Mouse (Mus musculus) embryo, embryonic 10 days (tissue): ENCODE measurements around the gene Ttc7.

Source experiments
- DNase-seq: peaks from one replicate; pipeline ENCODE4 v3.0.0-alpha.2; 2015; ENCODE audit warnings: low spot score

Gene Ttc7

DNA sequence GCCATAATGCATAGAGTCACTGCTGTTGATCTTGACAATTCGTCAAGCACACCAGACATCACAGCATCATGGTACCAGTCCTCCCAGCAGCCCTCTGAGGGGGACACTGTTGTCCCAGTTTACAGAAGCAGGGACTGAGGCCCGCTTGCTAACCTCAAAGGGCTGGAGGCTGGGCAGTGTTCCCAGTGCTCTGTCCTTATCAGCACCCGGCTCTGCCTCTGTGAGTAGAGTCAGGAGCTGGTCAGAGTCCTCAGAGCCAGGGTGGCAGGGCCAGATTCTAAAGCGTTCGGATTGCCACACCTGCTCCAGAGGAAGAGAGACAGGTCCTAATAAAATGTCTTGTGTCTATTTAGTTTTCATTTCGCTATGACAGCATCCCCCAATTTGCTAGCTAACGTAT lies 55.0 kb downstream of the Ttc7 start:
- DNase-seq: no peak

DNA sequence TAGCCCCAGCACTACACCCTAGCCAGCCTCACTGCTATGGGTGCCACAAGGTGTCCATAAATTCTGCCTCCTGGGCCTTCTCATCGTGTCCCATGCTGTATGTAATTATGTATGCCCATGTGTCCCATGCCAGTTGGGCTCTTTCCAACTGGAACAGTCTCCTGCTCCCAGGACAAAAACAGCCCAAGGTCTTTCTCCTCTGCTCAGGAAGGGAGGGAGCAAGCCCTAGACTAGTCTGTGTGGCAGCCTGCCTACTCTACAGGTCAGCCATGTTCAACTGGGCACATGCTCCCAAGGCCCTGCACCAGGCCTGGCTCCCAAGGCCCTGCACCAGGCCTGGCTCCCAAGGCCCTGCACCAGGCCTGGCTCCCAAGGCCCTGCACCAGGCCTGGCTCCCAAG lies 56.4 kb downstream of the Ttc7 start:
- DNase-seq: no peak

- DNase-seq: no peak
Measured at GRCm38 (mm10) chr17:87343060-87343703, 60.5 kb downstream of the Ttc7 start.

DNA sequence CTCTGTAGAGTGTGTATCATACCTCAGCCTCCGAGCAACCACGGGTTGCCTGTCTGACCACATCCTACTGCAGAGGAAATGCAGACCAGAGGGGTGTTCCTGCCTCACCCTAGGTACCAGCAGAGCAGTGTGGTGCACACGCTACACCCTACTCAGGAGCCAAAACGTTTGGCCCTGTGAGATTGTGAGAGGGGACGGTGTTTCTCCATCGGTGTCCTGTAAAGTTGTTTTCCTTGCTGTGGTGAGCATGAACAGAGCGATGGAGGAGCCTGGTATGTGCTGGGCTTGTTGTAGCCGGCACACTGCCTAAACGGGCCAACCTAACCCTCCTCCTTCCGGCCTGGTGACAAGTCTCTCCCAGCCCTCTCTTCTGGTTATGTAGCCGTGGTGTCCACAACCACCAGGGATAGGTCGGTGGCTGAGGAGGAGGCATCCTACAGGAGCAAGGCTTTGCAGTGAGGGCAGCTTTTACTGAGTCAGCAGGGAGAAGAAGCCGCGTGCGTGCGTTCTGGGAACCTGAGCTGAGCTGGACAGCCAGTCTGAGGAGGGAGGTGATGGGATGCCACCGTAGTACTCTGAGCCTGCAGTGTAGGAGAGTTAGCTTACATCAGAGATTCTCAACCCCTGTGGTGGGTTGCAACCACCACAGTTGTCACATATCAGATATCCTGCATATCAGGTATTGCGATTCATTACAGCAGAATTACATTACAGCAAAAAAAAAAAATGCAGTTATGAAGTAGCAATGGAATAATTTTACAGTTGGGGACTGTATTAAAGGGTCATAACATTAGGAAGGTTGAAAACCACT lies 62.0 kb downstream of the Ttc7 start:
- no peak for DNase-seq

- no peak for DNase-seq
Measured at GRCm38 (mm10) chr17:87345252-87345593, 62.5 kb downstream of the Ttc7 start.

DNA sequence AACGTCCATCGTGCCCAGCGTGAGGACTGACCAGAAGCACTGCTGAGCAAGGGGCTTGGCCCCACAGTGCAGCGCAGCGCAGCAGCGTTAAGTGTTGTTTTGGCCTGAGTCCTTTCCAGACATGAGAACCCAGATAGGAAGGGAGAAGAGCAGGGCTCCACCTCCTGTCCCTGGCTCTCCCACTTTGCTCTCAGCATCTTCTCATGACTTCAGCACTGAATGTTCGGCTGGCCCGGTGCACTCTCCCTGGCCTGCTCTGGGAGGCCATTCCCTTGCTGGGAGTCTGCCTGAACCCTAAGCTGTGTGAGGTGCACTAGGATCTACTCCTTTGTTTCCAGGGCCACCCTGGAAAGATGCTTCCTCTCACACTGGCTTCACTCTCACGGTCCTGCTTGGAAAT lies 65.7 kb downstream of the Ttc7 start:
- DNase-seq: no peak

- DNase-seq: no peak
Measured at GRCm38 (mm10) chr17:87349069-87349468, 66.4 kb downstream of the Ttc7 start.

DNA sequence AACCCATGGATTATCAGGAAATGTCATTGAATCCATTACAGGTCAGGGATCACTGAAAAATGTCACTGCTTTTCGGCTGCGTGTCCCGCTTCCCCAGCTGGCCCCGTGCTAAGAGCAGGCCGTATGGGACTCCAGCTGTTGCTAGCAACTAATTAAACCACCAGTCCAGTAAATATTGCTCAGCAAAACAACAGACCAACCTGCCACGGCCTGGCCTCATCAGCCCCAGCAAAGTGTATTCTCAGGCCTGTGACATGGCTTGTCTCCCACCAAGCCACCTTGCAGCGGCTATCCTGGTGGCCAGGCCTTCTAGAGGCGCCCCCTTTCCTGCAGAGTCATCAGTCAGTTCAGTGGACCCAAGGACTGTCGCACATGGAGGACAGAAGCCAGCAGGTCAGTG lies 66.9 kb downstream of the Ttc7 start:
- no peak for DNase-seq

- DNase-seq: peak; percentile 71
Measured at GRCm38 (mm10) chr17:87350471-87351240, 68.0 kb downstream of the Ttc7 start.

GRCm38 (mm10) chr17:87351241-87352105 lies 68.8 kb downstream of the Ttc7 start:
- DNase-seq: no peak

- no peak for DNase-seq
Measured at GRCm38 (mm10) chr17:87352106-87352897, 69.6 kb downstream of the Ttc7 start.

GRCm38 (mm10) chr17:87352898-87353225 lies 70.2 kb downstream of the Ttc7 start:
- peak; percentile 83 for DNase-seq

- no peak for DNase-seq
Measured at GRCm38 (mm10) chr17:87353745-87354320, 71.1 kb downstream of the Ttc7 start.

DNA sequence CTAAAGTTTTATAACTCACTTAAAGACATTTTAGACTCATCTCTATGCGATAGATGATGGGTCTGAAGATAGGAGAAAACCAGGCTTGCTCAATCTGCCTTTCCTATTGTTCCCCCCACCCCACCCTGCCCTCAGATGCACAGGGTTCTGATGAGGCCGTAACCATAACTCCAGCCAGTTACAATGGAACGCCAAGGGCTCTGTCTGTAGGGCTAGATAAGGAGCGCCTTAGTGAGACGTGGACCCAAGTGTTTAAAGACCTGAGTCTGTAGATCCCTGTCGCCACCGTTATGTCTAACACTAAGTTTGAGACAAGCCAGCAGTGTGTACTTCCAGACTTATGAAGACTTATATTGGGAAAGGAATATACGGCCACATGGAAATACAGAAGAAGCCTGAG lies 72.8 kb downstream of the Ttc7 start:
- no peak for DNase-seq

GRCm38 (mm10) chr17:87356261-87356660 lies 73.6 kb downstream of the Ttc7 start:
- DNase-seq: no peak

GRCm38 (mm10) chr17:87357506-87357905 lies 74.8 kb downstream of the Ttc7 start:
- DNase-seq: no peak

DNA sequence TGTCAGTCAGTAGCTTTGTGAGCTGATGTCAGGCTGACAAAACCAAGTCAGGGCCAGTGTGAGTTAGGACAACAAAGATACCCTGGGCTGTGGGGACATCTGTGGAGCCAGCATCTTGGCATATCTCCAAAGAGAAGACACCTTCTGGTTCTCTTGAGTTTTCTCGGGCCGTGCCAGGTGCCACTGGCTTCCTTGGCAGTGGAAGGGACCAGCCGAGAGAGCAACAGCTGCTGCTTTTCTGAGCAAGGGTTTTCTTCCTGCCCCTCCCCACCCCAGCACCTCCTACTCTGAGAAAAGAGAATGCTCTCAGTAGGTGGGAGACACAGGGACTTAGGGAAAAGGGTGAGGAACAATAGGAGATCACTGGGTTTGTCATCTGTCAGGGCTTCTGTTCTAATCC lies 78.4 kb downstream of the Ttc7 start:
- no peak for DNase-seq

DNA sequence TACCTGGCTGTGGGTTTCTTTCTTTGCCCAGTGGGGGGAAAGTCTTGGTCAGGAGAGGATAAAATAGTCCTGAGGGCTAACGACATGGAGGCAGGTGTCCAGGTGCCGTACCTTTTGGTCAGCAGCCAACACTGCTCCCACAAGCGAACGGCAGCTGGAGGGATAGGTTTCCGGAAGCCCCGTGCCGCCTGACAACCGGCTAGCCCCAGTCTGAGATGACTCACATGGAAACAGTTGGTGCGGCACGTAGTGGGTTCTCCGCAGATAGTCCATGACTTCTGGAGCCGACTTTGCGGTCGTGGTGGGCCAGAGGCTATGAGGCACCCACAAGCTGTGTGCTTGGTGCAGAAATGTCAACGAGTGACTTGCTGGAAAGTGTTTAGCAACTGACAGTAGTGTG lies 81.4 kb downstream of the Ttc7 start:
- DNase-seq: no peak

GRCm38 (mm10) chr17:87365268-87365667 lies 82.6 kb downstream of the Ttc7 start:
- DNase-seq: no peak

DNA sequence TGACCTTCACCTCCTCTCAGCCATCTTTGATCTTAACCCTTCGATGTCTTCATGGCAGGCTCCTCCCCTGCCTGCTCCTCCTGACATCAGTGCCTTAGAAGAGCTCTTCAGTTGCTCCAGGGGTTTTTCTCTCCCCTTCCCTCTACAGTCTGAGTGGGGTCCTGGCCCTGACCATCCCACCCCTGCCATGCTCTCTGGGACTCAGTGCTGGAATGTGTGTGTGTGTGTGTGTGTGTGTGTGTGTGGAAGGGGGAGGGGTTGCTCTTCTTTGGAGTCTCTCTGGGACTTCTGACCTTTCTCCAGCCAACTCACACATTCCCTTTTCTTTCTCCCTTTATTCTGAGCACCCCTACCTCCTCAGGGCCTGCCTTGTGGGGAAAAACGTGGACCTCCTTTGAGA lies 83.8 kb downstream of the Ttc7 start:
- no peak for DNase-seq

DNA sequence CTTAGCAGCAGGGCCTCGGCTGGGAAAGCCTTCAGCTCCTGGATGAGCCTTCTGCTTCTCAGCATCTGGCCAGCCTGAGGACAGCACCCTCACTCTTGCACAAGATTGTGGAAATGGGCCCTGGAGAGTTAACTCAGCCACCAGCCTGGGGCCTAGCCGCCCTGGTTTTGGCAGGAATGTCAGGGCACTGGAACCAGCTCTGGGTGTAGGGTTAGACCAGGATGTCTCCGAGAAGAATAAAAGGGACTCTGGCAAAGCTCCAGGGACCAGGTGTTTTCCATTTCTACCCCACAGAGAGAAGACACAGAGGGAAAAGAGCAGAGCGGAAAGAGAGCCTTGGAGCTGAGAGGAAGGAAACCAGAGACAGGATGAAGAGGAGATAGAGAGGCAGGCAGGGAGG lies 84.5 kb downstream of the Ttc7 start:
- no peak for DNase-seq
